Mouse (Mus musculus) adrenal gland, postnatal 25 days (tissue): ENCODE results near the gene Gmds. TPM values are rescaled to one million over a fixed set of nuclear protein-coding genes. Genes with fewer than 3 reads are reported as not detected.

ENCODE experiments used
- DNase-seq: peaks from one replicate; pipeline ENCODE4 v3.0.0; 2021; ENCODE audit warnings: mixed read lengths
- total RNA-seq: library from RNA; stranded (reverse); gene quantifications from 2 replicates; pipeline ENCODE4 v1.2.3, GENCODE M21; 2021

Gmds gene
- total RNA-seq, 1 experiment from 2014 or later: 4.9 TPM

GRCm38 (mm10) chr13:31874427-31874826 lies 464.1 kb downstream of the Gmds start:
- no peak for DNase-seq

DNA sequence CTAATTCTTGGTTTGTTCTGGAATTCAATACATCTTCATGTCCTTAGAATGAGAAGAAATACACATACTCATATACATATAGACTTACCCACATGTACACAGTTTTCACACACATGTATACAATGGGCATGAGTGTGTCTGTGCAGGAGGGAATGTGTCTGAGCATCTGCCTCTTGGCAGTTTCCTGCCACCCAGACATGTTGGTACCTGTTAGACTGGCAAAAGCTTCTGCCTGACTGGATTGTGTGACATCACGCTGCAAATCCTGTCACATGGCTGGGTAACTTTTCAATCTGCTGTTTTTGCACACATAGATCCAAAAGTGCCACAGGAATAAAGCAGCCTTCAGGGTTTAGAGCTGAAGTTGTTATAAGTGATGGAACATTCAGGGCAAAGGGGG lies 465.3 kb downstream of the Gmds start:
- DNase-seq: no peak

DNA sequence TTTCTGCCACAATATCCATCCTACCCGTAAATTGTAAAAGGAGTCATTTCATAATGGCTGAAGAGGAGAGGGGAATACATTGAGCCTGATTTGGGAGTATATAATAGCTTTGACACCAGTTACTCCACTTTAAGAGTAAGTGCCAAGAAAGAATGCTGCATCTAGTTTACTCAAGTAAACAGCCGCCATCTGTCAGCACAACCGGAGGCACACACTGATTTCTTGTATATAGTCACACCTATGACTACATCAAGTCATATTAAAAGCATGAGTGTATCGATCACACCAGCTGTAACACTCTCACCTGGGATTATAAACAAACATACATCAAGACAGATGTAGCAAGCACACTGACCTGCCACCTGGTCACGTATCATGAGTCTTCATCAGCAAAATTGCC lies 473.8 kb downstream of the Gmds start:
- DNase-seq: no peak

DNA sequence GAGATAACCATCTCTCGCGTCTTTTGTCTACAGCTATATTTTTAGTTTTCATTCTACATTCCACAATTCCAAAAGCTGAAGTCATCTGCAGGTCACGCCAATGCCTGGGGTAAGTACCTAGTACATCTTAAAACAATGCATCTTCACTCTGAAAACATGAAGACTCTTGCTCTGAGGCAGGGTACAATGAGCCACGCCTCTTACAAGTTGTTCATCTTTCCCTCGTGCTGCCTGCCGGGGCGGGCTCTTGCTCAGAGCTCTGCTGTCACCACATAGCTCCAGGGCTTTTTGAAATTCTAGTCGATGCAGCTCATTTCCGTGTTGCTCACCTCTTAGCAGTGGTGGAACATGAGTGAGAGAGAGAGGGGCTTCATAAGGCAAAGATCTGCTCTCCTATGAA lies 475.1 kb downstream of the Gmds start:
- no peak for DNase-seq

DNA sequence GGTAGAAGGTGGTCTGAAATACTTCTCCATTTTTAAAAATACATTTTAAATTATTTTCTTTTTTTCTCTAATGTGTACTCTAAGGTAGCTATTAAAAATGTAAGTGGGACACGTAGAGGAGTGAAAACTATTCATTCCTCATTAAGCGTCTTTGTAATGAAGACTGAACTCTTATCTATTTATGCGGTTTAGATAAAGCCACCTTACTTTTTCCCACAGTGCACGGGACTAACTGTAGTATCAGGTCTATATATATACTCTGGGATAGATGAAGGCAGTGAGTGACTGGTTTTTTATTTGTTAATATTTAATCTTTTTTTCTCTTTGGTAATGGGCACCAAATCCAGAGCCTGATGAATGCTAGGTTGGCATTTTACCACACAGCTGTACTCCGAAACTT lies 478.3 kb downstream of the Gmds start:
- DNase-seq: no peak

DNA sequence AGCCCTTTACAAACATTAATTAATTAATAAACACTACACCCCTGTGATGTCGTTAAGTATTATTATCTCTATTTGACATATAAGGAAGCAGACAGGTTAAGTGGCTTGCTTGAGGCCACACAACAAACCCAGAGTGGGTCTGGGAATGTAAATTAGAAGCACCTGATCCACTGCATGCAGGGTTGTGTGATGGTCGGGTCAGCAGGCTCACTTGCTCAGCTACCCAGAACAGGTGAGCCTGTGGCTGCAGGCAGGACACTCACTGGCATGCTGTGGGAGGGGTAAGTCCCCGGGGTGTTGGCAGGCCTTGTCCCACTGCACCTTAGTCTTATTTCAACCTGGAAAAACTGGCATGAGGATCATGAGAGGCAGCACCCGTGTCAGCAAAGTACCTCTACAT lies 484.5 kb downstream of the Gmds start:
- DNase-seq: no peak

DNA sequence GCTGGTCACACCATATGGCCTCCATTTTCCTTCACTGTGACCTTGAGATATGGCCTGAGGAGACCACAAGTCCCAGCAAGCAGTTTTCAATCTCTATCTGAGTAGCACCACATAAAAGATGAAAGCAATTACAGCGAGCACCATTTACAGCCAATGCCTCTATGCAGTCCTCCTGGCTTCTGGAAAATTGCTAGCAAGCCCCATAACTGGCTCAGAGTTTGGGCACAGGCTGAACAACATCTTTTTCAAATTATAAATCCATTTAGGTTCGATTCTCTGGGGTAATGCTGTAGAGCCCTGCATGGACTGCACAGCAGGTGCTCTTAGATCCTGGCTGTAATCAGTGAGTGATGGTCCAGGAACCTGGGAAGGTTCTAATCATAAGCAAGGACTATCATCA lies 485.0 kb downstream of the Gmds start:
- DNase-seq: no peak

- DNase-seq: no peak
Observed at GRCm38 (mm10) chr13:31849258-31849971, 489.1 kb downstream of the Gmds start.

- no peak for DNase-seq
Observed at GRCm38 (mm10) chr13:31835802-31836201, 502.7 kb downstream of the Gmds start.

GRCm38 (mm10) chr13:31830332-31830731 lies 508.2 kb downstream of the Gmds start:
- DNase-seq: no peak

- DNase-seq: no peak
Observed at GRCm38 (mm10) chr13:31828446-31828845, 510.1 kb downstream of the Gmds start.

GRCm38 (mm10) chr13:31827820-31828332 lies 510.7 kb downstream of the Gmds start:
- no peak for DNase-seq

DNA sequence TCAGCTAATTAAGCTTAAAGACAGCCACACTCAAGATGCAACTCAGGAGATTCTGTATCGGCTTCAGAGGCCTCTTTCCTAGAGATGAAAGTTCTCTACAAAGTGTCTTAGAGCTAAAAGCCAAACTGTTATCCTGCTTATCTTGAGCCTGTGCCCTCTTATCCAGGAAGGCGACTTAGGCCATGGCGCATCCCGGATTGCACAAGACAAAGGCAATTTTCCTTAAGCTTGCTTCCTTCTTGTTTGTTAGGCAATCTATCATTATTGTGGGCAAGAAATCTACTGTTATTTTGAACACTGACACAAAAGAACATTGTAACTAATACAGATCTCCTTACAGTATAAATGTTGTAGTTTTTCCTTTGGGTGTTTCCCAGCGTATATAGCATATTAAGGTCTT lies 511.4 kb downstream of the Gmds start:
- no peak for DNase-seq

GRCm38 (mm10) chr13:31825180-31825579 lies 513.4 kb downstream of the Gmds start:
- no peak for DNase-seq

GRCm38 (mm10) chr13:31823316-31823715 lies 515.2 kb downstream of the Gmds start:
- DNase-seq: no peak

GRCm38 (mm10) chr13:31821050-31821449 lies 517.5 kb downstream of the Gmds start:
- no peak for DNase-seq

DNA sequence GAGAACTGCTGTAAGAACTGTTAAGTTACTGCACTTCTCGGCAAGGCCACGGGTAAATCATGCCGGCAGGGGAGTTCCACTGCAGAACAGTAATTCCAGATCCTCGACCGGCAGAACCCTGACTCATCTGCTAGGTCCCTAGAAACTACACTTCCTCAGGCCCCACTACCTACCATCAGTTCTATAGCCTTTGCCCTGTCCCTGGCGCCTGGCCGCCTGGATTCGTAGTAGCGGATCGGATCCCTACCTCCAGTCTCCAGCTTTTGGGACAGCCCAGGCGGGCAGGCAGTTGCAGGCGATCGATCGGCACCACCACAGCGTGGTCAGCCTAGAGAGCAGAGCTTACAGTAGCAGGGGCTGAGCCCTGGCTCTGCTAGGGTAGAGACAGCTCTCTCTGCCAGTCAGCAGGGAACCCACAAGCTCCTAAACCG lies 517.9 kb downstream of the Gmds start:
- DNase-seq: peak; percentile 64

GRCm38 (mm10) chr13:31819664-31820405 lies 518.7 kb downstream of the Gmds start:
- no peak for DNase-seq

GRCm38 (mm10) chr13:31818337-31818736 lies 520.2 kb downstream of the Gmds start:
- DNase-seq: no peak

DNA sequence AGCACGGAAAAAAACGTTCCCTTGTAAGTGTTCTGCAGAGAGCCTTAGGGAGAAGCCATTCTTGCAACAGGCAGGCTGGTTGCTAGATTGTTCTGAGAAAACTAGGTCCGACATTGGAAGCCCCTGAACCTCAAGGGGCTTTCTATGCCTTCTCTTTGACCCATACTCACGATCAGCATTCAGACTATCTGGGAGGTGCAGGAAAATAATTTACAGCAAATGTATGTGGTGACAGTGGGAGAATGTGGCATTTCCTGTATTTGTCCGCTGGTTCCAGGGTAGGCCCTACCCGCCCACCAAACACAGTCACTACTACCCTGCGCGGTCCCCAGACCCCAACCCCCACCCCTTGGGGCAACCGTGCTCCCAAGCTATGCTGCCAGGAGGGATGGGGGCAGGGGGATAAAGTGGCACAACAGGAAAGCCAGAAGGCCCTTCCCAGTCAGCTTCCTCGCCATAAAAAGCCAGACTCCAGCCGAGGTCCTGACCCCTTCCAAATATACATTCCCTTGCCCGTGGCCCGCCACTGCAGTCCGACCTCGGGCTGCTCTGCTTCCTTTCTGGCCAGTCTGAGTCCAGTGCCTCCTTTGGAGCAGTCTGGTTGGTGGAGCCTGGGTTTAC lies 523.0 kb downstream of the Gmds start:
- no peak for DNase-seq

DNA sequence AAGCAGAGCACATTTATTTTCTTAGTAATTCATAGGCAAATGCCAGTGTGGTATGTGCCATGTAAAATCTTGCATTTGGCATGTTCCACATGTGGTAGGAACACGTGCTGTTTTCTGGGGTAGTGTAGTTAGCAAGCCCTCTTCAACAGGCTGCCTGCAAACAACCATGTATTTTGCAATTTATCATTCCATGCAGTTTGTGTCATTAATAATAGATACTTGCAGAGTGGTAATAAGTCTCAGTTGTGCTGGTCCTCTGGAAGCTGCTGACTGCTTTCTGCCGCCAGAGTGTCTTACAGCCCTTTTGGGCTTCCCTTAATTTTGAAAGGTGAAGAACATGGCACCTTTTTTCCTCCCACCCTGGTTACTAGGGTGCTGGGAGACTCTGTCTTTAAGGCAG lies 525.8 kb downstream of the Gmds start:
- no peak for DNase-seq

- DNase-seq: peak; percentile 35
Observed at GRCm38 (mm10) chr13:31811542-31812021, 527.0 kb downstream of the Gmds start.
